Mouse (Mus musculus) hindbrain, embryonic 16.5 days (tissue): ENCODE measurements around the gene Gpr149. TPM values are rescaled to one million over a fixed set of nuclear protein-coding genes. Genes with fewer than 3 reads are reported as not detected.

ENCODE experiments used
- ATAC-seq: fragments of 200-750 bp; cut with Nextera tagmentation; 2 replicates; pipeline ENCODE4 v1.8.0; 2017; ENCODE audit warnings: moderate TSS enrichment, moderate library complexity
- H3K27ac ChIP-seq: fragments of 300-500 bp; sonication (generic); 2 replicates; pipeline ENCODE4 v1.5.1; 2014; ENCODE audit warnings: low read depth, mild to moderate bottlenecking, control low read depth, low read length, moderate library complexity
- H3K27me3 ChIP-seq: fragments of 300-500 bp; sonication (generic); replicated peaks from 2 replicates; pipeline ENCODE4 v1.6.1; 2014; ENCODE audit warnings: low read length; ENCODE audit not compliant: control insufficient read depth, insufficient read depth
- H3K36me3 ChIP-seq: fragments of 300-500 bp; sonication (generic); 2 replicates; pipeline ENCODE4 v1.6.1; 2014; ENCODE audit warnings: mild to moderate bottlenecking, low read length, moderate library complexity, mixed read lengths; ENCODE audit not compliant: control insufficient read depth, insufficient read depth
- H3K4me1 ChIP-seq: fragments of 300-500 bp; sonication (generic); 2 replicates; pipeline ENCODE4 v1.6.1; 2014; ENCODE audit warnings: low read depth, low read length; ENCODE audit not compliant: control insufficient read depth, insufficient read depth
- H3K4me2 ChIP-seq: fragments of 300-500 bp; sonication (generic); 2 replicates; pipeline ENCODE4 v1.6.1; 2014; ENCODE audit warnings: mild to moderate bottlenecking, low read length, control low read depth, moderate library complexity
- H3K4me3 ChIP-seq: fragments of 300-500 bp; sonication (generic); 2 replicates; pipeline ENCODE4 v1.5.1; 2014; ENCODE audit warnings: mild to moderate bottlenecking, low read length, control low read depth, moderate library complexity
- H3K9ac ChIP-seq: fragments of 300-500 bp; sonication (generic); 2 replicates; pipeline ENCODE4 v1.6.1; 2014; ENCODE audit warnings: low read depth, mild to moderate bottlenecking, control low read depth, low read length, moderate library complexity
- H3K9me3 ChIP-seq: fragments of 300-500 bp; sonication (generic); 2 replicates; pipeline ENCODE4 v1.6.1; 2014; ENCODE audit warnings: mild to moderate bottlenecking, low read length, moderate library complexity; ENCODE audit not compliant: control insufficient read depth
- WGBS: fragments of 180-500 bp; shearing (Covaris S2); extraction: QIAGEN DNeasy Blood & Tissue Kit; methylation state at CpG from one replicate; pipeline ENCODE4 v1.1.7; 2014; 5-methylcytosine and 5-hydroxymethylcytosine counted together
- polyA plus RNA-seq: library from polyadenylated mRNA; unstranded; fragments of >200 nt; fragmentation: Nextera tagmentation; extraction: Ambion mirVana; gene quantifications from 2 replicates; pipeline ENCODE4 v1.2.1, GENCODE M21; 2015

Gpr149 gene
- 5.2 and 5.5 TPM in 2 replicates for polyA plus RNA-seq

- H3K9ac ChIP-seq = peak within 1 kb of the TSS; percentile 74
- H3K27me3 ChIP-seq = no peaks in the 10 kb centered on the region
- no peaks in the 10 kb centered on the region for H3K36me3 ChIP-seq
- no peaks in the 10 kb centered on the region; the same call in 1 of the 2 replicates for H3K4me1 ChIP-seq
- no peaks in the 10 kb centered on the region for H3K9me3 ChIP-seq
- peak within 1 kb of the TSS; percentile 69 for H3K4me3 ChIP-seq
- WGBS = 73% methylated on average over 1 of the region's 1 CpGs
- no peak within 1 kb of the TSS for H3K27ac ChIP-seq
- peak within 1 kb of the TSS; percentile 94 for H3K4me2 ChIP-seq
- ATAC-seq = no peak
These were observed at the start of gene Gpr149 for GRCm38 (mm10) chr3:62604973-62605372. TSS of gene Gpr149 (minus strand) at chr3:62605140.

GRCm38 (mm10) chr3:62650551-62650950 is 45.6 kb upstream of the Gpr149 start:
- Histone ChIP-seq H3K9ac (no peak overlapping the region), H3K9me3 (no peaks in the 10 kb centered on the region), H3K4me1 (no peaks in the 10 kb centered on the region), H3K4me2 (no peak overlapping the region), H3K27ac (no peak overlapping the region), H3K36me3 (no peaks in the 10 kb centered on the region), H3K4me3 (no peak overlapping the region), H3K27me3 (no peaks in the 10 kb centered on the region)
- 86% methylated on average over 1 of the region's 1 CpGs for WGBS
- peak; percentile 50; the same call in 1 of the 2 replicates for ATAC-seq

- H3K4me2 ChIP-seq = no peak overlapping the region
- H3K36me3 ChIP-seq = no peaks in the 10 kb centered on the region
- no peak overlapping the region for H3K4me3 ChIP-seq
- no peak overlapping the region for H3K9ac ChIP-seq
- no peak for ATAC-seq
- H3K4me1 ChIP-seq = no peaks in the 10 kb centered on the region
- no peaks in the 10 kb centered on the region for H3K9me3 ChIP-seq
- 73% methylated on average over 3 of the region's 3 CpGs for WGBS
- no peak overlapping the region for H3K27ac ChIP-seq
- H3K27me3 ChIP-seq = no peaks in the 10 kb centered on the region
These were observed 5.9 kb upstream of the Gpr149 start for GRCm38 (mm10) chr3:62610861-62611260.

- H3K4me1 ChIP-seq = no peaks in the 10 kb centered on the region; the same call in 1 of the 2 replicates
- ATAC-seq = no peak
- no peak overlapping the region for H3K4me2 ChIP-seq
- H3K27ac ChIP-seq = no peak overlapping the region
- no peak overlapping the region for H3K9ac ChIP-seq
- no peak overlapping the region for H3K4me3 ChIP-seq
- no peaks in the 10 kb centered on the region for H3K27me3 ChIP-seq
- H3K36me3 ChIP-seq = no peaks in the 10 kb centered on the region
- no peaks in the 10 kb centered on the region for H3K9me3 ChIP-seq
- WGBS = 92% methylated on average over 2 of the region's 2 CpGs
These were observed 991 bp upstream of the Gpr149 start for GRCm38 (mm10) chr3:62605931-62606330.

- peak overlapping the region; percentile 69 for H3K4me3 ChIP-seq
- H3K9ac ChIP-seq = peak overlapping the region; percentile 74
- H3K4me1 ChIP-seq = no peaks in the 10 kb centered on the region; the same call in 1 of the 2 replicates
- peak; percentile 76 for ATAC-seq
- WGBS = 19% methylated on average over 10 of the region's 10 CpGs
- H3K27me3 ChIP-seq = no peaks in the 10 kb centered on the region
- H3K9me3 ChIP-seq = no peaks in the 10 kb centered on the region
- H3K36me3 ChIP-seq = no peaks in the 10 kb centered on the region
- no peak overlapping the region for H3K27ac ChIP-seq
- H3K4me2 ChIP-seq = peak overlapping the region; percentile 94
These were observed 921 bp downstream of the Gpr149 start for GRCm38 (mm10) chr3:62604047-62604391.

- peak overlapping the region; percentile 74 for H3K9ac ChIP-seq
- ATAC-seq = peak; percentile 92
- no peaks in the 10 kb centered on the region; the same call in 1 of the 2 replicates for H3K4me1 ChIP-seq
- peak overlapping the region; percentile 94 for H3K4me2 ChIP-seq
- no peaks in the 10 kb centered on the region for H3K36me3 ChIP-seq
- H3K4me3 ChIP-seq = peak overlapping the region; percentile 69
- no peaks in the 10 kb centered on the region for H3K27me3 ChIP-seq
- WGBS = 1% methylated on average over 40 of the region's 40 CpGs
- no peaks in the 10 kb centered on the region for H3K9me3 ChIP-seq
- no peak overlapping the region for H3K27ac ChIP-seq
These were observed 1.5 kb downstream of the Gpr149 start for GRCm38 (mm10) chr3:62603231-62604046.

- Histone ChIP-seq H3K9ac (no peak overlapping the region), H3K4me1 (no peaks in the 10 kb centered on the region; the same call in 1 of the 2 replicates), H3K4me2 (peak overlapping the region; percentile 94), H3K36me3 (no peaks in the 10 kb centered on the region), H3K27me3 (no peaks in the 10 kb centered on the region), H3K4me3 (peak overlapping the region; percentile 69), H3K9me3 (no peaks in the 10 kb centered on the region), H3K27ac (no peak overlapping the region)
- ATAC-seq = no peak
- 74% methylated on average over 9 of the region's 9 CpGs for WGBS
These were observed 2.5 kb downstream of the Gpr149 start for GRCm38 (mm10) chr3:62602466-62602865.

GRCm38 (mm10) chr3:62594842-62595241 is 10.1 kb downstream of the Gpr149 start:
- Histone ChIP-seq H3K4me3 (no peak overlapping the region), H3K27ac (no peak overlapping the region), H3K4me2 (no peak overlapping the region), H3K9ac (no peak overlapping the region), H3K27me3 (no peaks in the 10 kb centered on the region), H3K36me3 (no peaks in the 10 kb centered on the region), H3K9me3 (no peaks in the 10 kb centered on the region), H3K4me1 (no peaks in the 10 kb centered on the region)
- 23% methylated on average over 7 of the region's 7 CpGs for WGBS
- no peak for ATAC-seq

GRCm38 (mm10) chr3:62585072-62585471 is 19.9 kb downstream of the Gpr149 start:
- Histone ChIP-seq H3K4me1 (no peaks in the 10 kb centered on the region), H3K4me3 (no peak overlapping the region), H3K27me3 (no peaks in the 10 kb centered on the region), H3K9ac (no peak overlapping the region), H3K4me2 (no peak overlapping the region), H3K36me3 (no peaks in the 10 kb centered on the region), H3K9me3 (no peaks in the 10 kb centered on the region), H3K27ac (no peak overlapping the region)
- WGBS = 85% methylated on average over 1 of the region's 1 CpGs
- ATAC-seq = no peak
